Mouse (Mus musculus) stomach, embryonic 14.5 days (tissue): ENCODE measurements around the gene Olfr31. TPM values are rescaled to one million over a fixed set of nuclear protein-coding genes. Genes with fewer than 3 reads are reported as not detected.

ENCODE experiments used
- ATAC-seq: fragments of 200-750 bp; cut with Nextera tagmentation; 2 replicates; pipeline ENCODE4 v1.8.0; 2017; ENCODE audit warnings: low read depth, moderate TSS enrichment; ENCODE audit not compliant: insufficient number of reproducible peaks, insufficient read depth, low FRiP score
- H3K27ac ChIP-seq: fragments of 300-500 bp; sonication (generic); 2 replicates; pipeline ENCODE4 v1.5.1; 2014; ENCODE audit warnings: mild to moderate bottlenecking, low read length, moderate library complexity, mixed read lengths
- H3K27me3 ChIP-seq: fragments of 300-500 bp; sonication (generic); 2 replicates; pipeline ENCODE4 v1.6.1; 2014; ENCODE audit warnings: low read length, control low read depth, mixed read lengths; ENCODE audit not compliant: control insufficient read depth, insufficient read depth
- H3K36me3 ChIP-seq: fragments of 300-500 bp; sonication (generic); 2 replicates; pipeline ENCODE4 v1.6.1; 2014; ENCODE audit warnings: mild to moderate bottlenecking, control low read depth, low read length, moderate library complexity, mixed read lengths; ENCODE audit not compliant: control insufficient read depth, insufficient read depth
- H3K4me1 ChIP-seq: fragments of 300-500 bp; sonication (generic); 2 replicates; pipeline ENCODE4 v1.6.1; 2014; ENCODE audit warnings: low read length, control low read depth, mixed read lengths; ENCODE audit not compliant: control insufficient read depth, insufficient read depth
- H3K4me2 ChIP-seq: fragments of 300-500 bp; sonication (generic); replicated peaks from 2 replicates; pipeline ENCODE4 v1.6.1; 2014; ENCODE audit warnings: low read depth, low read length, control low read depth
- H3K4me3 ChIP-seq: fragments of 300-500 bp; sonication (generic); 2 replicates; pipeline ENCODE4 v1.5.1; 2014; ENCODE audit warnings: low read depth, low read length, control low read depth
- H3K9ac ChIP-seq: fragments of 300-500 bp; sonication (generic); replicated peaks from 2 replicates; pipeline ENCODE4 v1.6.1; 2014; ENCODE audit warnings: low read depth, mild to moderate bottlenecking, control low read depth, low read length, moderate library complexity, mixed read lengths
- H3K9me3 ChIP-seq: fragments of 300-500 bp; sonication (generic); 2 replicates; pipeline ENCODE4 v1.6.1; 2016; ENCODE audit warnings: low read depth, low read length, control low read depth; ENCODE audit not compliant: control insufficient read depth
- WGBS: fragments of 180-500 bp; shearing (Covaris S2); extraction: QIAGEN DNeasy Blood & Tissue Kit; methylation state at CpG from one replicate; pipeline ENCODE4 v1.1.7; 2014; 5-methylcytosine and 5-hydroxymethylcytosine counted together
- polyA plus RNA-seq: library from polyadenylated mRNA; unstranded; fragments of >200 nt; fragmentation: Nextera tagmentation; extraction: Ambion mirVana; gene quantifications from 2 replicates; pipeline ENCODE4 v1.2.1, GENCODE M21; 2014

Gene Olfr31
- polyA plus RNA-seq, 1 experiment from 2014 or later: not detected

DNA sequence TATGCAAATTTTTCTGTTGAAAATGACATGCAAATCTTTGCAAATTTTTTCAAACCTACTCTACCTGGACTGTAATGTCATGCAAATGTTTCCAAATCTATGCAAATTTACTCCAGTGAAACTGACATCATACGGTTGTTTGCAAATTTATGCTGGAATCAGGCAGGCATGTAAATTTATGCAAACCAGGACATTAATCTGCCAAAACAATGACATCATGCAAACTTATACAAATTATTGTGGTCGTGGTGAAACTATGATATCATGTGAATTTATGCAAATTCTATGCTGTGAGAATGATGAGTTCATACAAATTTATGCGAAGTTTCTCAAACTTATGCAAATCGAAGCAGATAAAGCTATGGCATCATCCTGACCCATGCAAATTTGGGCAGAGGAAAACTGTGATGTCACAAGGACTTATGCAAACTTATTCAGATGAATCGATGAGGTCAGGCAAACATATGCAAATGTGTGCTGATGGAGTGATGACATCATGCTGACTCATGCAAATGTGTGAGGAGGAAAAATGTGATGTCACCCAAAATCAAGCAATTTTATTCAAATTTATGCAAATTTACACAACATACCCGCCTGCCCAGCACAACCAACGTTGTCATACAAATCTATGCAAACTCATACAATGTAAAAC, 30.6 kb downstream of the Olfr31 start:
- Histone ChIP-seq H3K4me3 (no peak overlapping the region), H3K4me1 (no peaks in the 10 kb centered on the region), H3K4me2 (no peak overlapping the region), H3K27me3 (no peaks in the 10 kb centered on the region), H3K9ac (no peak overlapping the region), H3K27ac (no peak overlapping the region), H3K9me3 (peaks cover 46% of the 10 kb centered on the region), H3K36me3 (no peaks in the 10 kb centered on the region)
- ATAC-seq: no peak
- 96% methylated on average over 7 of the region's 7 CpGs for WGBS

DNA sequence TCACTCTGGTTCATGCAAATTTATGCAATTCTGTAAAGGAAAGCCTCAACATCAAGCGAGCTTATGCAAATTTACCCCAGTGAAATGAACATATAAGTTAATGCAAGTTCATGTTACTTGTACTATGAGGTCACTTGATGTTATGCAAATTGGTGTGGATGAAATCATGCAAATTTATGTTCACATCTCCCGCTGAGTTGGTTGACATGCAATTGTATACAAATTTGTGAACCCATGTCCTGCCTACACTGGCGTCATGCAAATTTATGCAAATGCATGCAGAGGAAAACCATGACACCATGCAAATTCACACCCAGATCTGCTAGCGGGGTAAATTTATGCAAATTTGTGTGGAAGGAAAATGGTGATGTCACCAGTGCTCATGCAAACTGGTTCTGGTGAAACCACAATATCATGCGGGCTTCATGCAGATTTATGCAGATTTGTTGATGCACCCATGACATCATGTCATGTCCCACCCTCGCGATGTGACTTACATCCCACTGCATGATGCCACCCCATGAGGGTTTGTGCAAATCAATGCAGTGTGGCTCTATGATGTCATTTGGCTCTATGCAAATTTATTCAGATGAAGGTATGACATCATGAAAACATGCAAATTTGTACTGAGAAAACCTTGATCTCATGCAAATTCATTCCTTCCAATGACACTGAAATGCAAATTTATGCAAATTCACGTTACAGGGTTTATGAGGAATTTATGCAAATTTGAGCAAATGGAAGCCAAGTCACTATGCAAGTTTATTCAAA, 31.3 kb downstream of the Olfr31 start:
- WGBS: 94% methylated on average over 8 of the region's 8 CpGs
- H3K36me3 ChIP-seq: no peaks in the 10 kb centered on the region
- H3K9ac ChIP-seq: no peak overlapping the region
- H3K4me1 ChIP-seq: no peaks in the 10 kb centered on the region
- no peak overlapping the region for H3K4me3 ChIP-seq
- H3K9me3 ChIP-seq: peaks cover 38% of the 10 kb centered on the region
- no peak overlapping the region for H3K27ac ChIP-seq
- no peak overlapping the region for H3K4me2 ChIP-seq
- H3K27me3 ChIP-seq: no peaks in the 10 kb centered on the region
- no peak for ATAC-seq

DNA sequence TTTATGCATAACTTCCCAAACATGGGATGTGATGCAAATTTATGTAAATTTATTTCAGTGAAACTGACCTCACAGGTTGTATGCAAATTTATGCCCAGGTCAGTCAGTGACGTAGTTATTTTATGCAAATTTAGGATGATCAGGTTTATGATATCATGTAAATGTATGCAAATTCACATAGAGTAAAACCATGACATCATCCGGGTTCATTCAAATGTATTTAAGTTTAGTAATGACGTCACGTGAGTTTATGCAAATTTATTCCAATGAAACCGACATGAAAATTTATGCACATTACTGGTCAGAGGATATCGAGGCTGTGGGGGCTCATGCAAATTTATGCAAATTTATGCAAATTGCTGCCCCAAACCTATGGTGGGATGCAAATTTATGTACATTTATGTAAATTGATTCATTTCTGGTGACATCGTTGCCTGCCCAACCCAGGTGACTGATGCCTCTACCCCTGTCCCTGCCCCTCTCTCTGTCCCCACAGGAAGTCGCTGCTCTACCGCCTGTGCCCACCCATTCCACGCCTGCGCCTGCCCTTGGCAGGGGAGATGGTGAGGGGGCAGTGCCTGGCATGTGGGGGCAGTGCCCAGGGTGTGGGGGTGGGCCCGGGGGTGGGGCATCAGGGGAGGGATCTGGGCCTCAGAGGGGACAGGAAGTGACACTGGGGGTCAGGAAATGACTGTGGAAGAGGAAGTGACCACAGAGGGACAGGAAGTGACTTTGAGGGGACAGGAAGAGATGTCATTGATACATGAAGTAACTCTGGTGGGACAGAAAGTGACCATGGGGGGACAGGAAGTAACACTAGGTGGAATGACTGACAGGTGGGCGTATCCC, 32.1 kb downstream of the Olfr31 start:
- ATAC-seq: no peak
- Histone ChIP-seq H3K27ac (no peak overlapping the region), H3K9me3 (peaks cover 30% of the 10 kb centered on the region), H3K36me3 (no peaks in the 10 kb centered on the region), H3K9ac (no peak overlapping the region), H3K4me3 (no peak overlapping the region), H3K4me1 (no peaks in the 10 kb centered on the region), H3K4me2 (no peak overlapping the region), H3K27me3 (no peaks in the 10 kb centered on the region)
- 93% methylated on average over 13 of the region's 13 CpGs for WGBS

DNA sequence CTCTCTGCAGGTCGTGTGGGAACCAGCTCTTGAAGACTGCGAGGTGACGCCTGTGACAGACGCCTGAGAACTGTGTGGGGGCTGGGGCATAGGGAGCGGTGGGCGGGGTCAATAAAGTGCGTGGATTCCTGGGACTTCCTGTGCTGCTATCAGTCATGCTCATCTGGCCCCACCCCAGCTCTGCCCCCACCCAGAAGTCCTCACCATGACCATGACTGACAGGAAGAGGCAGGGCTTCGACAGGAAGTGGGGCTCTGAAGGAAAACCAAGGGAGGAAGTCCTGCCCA, 32.7 kb downstream of the Olfr31 start:
- Histone ChIP-seq H3K9ac (no peak overlapping the region), H3K36me3 (no peaks in the 10 kb centered on the region), H3K9me3 (peaks cover 25% of the 10 kb centered on the region), H3K27me3 (no peaks in the 10 kb centered on the region), H3K4me1 (no peaks in the 10 kb centered on the region), H3K4me2 (no peak overlapping the region), H3K4me3 (no peak overlapping the region), H3K27ac (no peak overlapping the region)
- ATAC-seq: no peak
- whole genome bisulfite sequencing: 90% methylated on average over 8 of the region's 8 CpGs

Other genes with a start within 250 kb of the Olfr31 start
- gene Psmd6, start 201.8 kb upstream of the Olfr31 start, polyA plus RNA-seq: 209 and 237 TPM in 2 replicates
- not detected in 2 replicates for gene Olfr720, start 136.0 kb upstream of the Olfr31 start, polyA plus RNA-seq
- gene Il3ra, start 23.4 kb downstream of the Olfr31 start, polyA plus RNA-seq: 4.0 and 6.7 TPM in 2 replicates
- gene Olfr721-ps1, start 78.5 kb downstream of the Olfr31 start, polyA plus RNA-seq: not detected in 2 replicates